Mouse (Mus musculus) hindbrain, embryonic 10.5 days (tissue): Measurements from ENCODE around the gene Srek1. TPM values are rescaled to one million over a fixed set of nuclear protein-coding genes. Genes with fewer than 3 reads are reported as not detected.

Experiments used
- DNase-seq: peaks from one replicate; pipeline ENCODE4 v3.0.0-alpha.2; 2017; ENCODE audit warnings: low spot score
- H3K27ac ChIP-seq: fragments of 300-500 bp; sonication (generic); 2 replicates; pipeline ENCODE4 v1.5.1; 2016; ENCODE audit warnings: mild to moderate bottlenecking, moderate library complexity
- H3K27me3 ChIP-seq: fragments of 300-500 bp; sonication (generic); 2 replicates; pipeline ENCODE4 v1.6.1; 2016; ENCODE audit warnings: mild to moderate bottlenecking; ENCODE audit not compliant: poor library complexity, insufficient read depth, severe bottlenecking
- H3K36me3 ChIP-seq: fragments of 300-500 bp; sonication (generic); 2 replicates; pipeline ENCODE4 v1.6.1; 2016; ENCODE audit warnings: mild to moderate bottlenecking, moderate library complexity
- H3K4me1 ChIP-seq: fragments of 300-500 bp; sonication (generic); replicated peaks from 2 replicates; pipeline ENCODE4 v1.6.1; 2016; ENCODE audit warnings: mild to moderate bottlenecking
- H3K4me3 ChIP-seq: fragments of 300-500 bp; sonication (generic); 2 replicates; pipeline ENCODE4 v1.5.1; 2016; ENCODE audit warnings: mild to moderate bottlenecking, moderate library complexity
- H3K9me3 ChIP-seq: fragments of 300-500 bp; sonication (generic); 2 replicates; pipeline ENCODE4 v1.6.1; 2016; ENCODE audit warnings: mild to moderate bottlenecking, moderate library complexity
- WGBS: fragments of 180-500 bp; shearing (Covaris S2); methylation state at CpG from one replicate; pipeline ENCODE4 v1.1.7; 2016; 5-methylcytosine and 5-hydroxymethylcytosine counted together
- polyA plus RNA-seq: library from polyadenylated mRNA; unstranded; fragments of >200 nt; fragmentation: Nextera tagmentation; extraction: Ambion mirVana; gene quantifications from 2 replicates; pipeline ENCODE4 v1.2.1, GENCODE M21; 2016

Srek1 gene
- polyA plus RNA-seq: 66.0 and 87.0 TPM in 2 replicates

- H3K27ac ChIP-seq: peak within 1 kb of the TSS; percentile 98
- no peaks in the 10 kb centered on the region for H3K9me3 ChIP-seq
- H3K36me3 ChIP-seq: peaks cover 8% of the 10 kb centered on the region
- H3K4me1 ChIP-seq: peaks cover 25% of the 10 kb centered on the region
- WGBS: under 1% methylated on average over 81 of the region's 81 CpGs
- H3K27me3 ChIP-seq: no peaks in the 10 kb centered on the region
- peak within 1 kb of the TSS; percentile 65 for H3K4me3 ChIP-seq
- DNase-seq: peak; percentile 97
Measured at GRCm38 (mm10) chr13:103774119-103774757, at the start of gene Srek1. TSS of gene Srek1 (minus strand) at chr13:103774608.

- no peaks in the 10 kb centered on the region for H3K9me3 ChIP-seq
- no peaks in the 10 kb centered on the region for H3K27me3 ChIP-seq
- H3K27ac ChIP-seq: no peak overlapping the region
- H3K36me3 ChIP-seq: peaks cover 65% of the 10 kb centered on the region
- WGBS: 97% methylated on average over 1 of the region's 1 CpGs
- no peaks in the 10 kb centered on the region for H3K4me1 ChIP-seq
- DNase-seq: no peak
- H3K4me3 ChIP-seq: no peak overlapping the region
Measured at GRCm38 (mm10) chr13:103822270-103822669, 47.9 kb upstream of the Srek1 start.

DNA sequence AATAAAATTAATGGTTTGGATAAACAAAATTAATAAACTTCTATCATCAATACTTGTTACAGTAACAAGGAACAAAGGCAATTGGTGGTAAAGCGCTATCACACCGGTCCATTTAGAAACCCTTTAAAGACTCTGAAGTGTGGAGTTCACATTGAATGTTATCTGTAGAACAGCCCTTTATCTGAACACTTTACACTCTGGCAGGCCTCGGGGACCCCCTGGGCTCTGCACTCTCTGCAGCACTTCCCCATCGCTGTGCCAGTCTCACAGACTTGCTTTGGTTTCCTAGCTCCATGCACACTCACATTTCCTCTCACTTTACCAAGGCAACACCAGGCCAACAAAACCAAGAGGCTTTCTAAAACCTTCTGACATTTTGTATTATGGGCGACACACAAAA, 45.0 kb upstream of the Srek1 start:
- no peak overlapping the region for H3K4me3 ChIP-seq

DNA sequence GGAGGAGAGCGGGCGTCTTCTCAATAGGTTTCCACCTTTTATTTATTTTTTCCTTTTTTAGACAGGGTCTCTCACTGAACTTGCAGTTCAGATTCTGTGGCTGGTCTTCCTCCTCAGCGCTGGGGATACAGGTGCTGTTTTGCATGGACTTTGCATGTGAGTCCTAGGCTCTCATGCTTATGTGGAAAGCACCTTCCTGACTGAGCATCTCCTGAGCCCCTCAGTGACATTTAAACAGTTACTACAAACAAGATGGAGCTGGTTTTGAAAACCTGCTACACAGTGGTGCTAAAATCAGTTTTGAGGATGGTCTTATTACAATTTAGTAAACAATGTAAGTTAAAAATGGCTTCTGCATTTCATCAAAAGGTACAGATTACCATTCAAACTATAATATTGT, 43.5 kb upstream of the Srek1 start:
- no peak overlapping the region for H3K4me3 ChIP-seq
- H3K27me3 ChIP-seq: no peaks in the 10 kb centered on the region
- 94% methylated on average over 3 of the region's 3 CpGs for WGBS
- no peaks in the 10 kb centered on the region for H3K4me1 ChIP-seq
- no peak overlapping the region for H3K27ac ChIP-seq
- H3K36me3 ChIP-seq: peaks cover 64% of the 10 kb centered on the region
- DNase-seq: no peak
- H3K9me3 ChIP-seq: no peaks in the 10 kb centered on the region

More for the DNA sequence above, 45.0 kb upstream of the Srek1 start:
- H3K27me3 ChIP-seq: no peaks in the 10 kb centered on the region
- 80% methylated on average over 5 of the region's 5 CpGs for WGBS
- H3K27ac ChIP-seq: no peak overlapping the region
- peaks cover 66% of the 10 kb centered on the region for H3K36me3 ChIP-seq
- H3K4me1 ChIP-seq: no peaks in the 10 kb centered on the region
- DNase-seq: no peak
- no peaks in the 10 kb centered on the region for H3K9me3 ChIP-seq

GRCm38 (mm10) chr13:103807464-103807863, 33.1 kb upstream of the Srek1 start:
- no peaks in the 10 kb centered on the region for H3K27me3 ChIP-seq
- no peaks in the 10 kb centered on the region for H3K9me3 ChIP-seq
- peaks cover 9% of the 10 kb centered on the region for H3K4me1 ChIP-seq
- no peaks in the 10 kb centered on the region; the same call in 1 of the 2 replicates for H3K36me3 ChIP-seq
- DNase-seq: no peak
- no peak overlapping the region for H3K27ac ChIP-seq
- H3K4me3 ChIP-seq: no peak overlapping the region
- WGBS: 88% methylated on average over 5 of the region's 5 CpGs

GRCm38 (mm10) chr13:103806210-103806851, 31.9 kb upstream of the Srek1 start:
- H3K27me3 ChIP-seq: no peaks in the 10 kb centered on the region
- DNase-seq: no peak
- 40% methylated on average over 6 of the region's 6 CpGs for WGBS

DNA sequence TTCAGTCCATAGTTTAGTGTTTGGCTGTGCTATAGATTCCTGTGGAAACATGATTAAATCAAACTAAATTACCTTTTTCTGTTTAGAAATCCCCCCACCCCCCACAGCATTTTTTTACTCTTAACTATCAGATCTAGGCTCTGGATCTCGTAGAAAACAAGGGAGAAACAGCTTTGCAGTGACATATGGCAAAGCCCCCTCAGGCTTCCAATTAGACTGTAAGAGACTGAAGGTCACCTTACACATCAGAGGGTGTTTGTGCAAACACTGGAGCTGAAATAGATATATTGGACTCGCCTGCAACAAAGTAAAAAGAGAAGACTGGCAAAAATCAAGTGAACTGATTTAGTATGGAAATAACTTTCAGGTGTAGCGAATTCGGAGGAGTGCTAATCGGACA, 29.3 kb upstream of the Srek1 start:
- H3K27me3 ChIP-seq: no peaks in the 10 kb centered on the region
- no peaks in the 10 kb centered on the region for H3K9me3 ChIP-seq
- WGBS: 77% methylated on average over 5 of the region's 5 CpGs
- H3K36me3 ChIP-seq: no peaks in the 10 kb centered on the region
- no peak overlapping the region for H3K27ac ChIP-seq
- H3K4me1 ChIP-seq: peaks cover 9% of the 10 kb centered on the region
- no peak for DNase-seq
- no peak overlapping the region for H3K4me3 ChIP-seq

More at GRCm38 (mm10) chr13:103806210-103806851, 31.9 kb upstream of the Srek1 start:
- H3K36me3 ChIP-seq: no peaks in the 10 kb centered on the region
- H3K4me1 ChIP-seq: peaks cover 9% of the 10 kb centered on the region
- no peak overlapping the region for H3K4me3 ChIP-seq
- no peak overlapping the region; the same call in 1 of the 2 replicates for H3K27ac ChIP-seq
- H3K9me3 ChIP-seq: no peaks in the 10 kb centered on the region

DNA sequence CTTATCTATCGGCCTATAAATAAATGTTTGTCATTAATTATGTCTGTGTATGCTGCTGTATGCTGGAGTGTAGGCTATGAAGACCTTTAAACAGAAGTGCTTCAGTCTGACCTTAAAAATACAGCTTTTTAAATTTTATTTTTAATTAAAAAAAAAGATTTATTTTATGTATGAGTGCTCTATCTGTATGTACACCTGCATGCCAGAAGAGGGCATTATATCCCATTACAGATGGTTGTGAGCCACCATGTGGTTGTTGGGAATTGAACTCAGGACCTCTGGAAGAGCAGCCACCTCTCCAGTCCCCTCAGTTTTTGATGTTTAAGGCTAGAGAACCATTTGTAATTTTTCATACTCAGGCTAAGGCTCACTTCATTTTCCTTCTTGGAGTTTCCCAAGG, 26.6 kb upstream of the Srek1 start:
- Histone ChIP-seq H3K9me3 (no peaks in the 10 kb centered on the region), H3K36me3 (no peaks in the 10 kb centered on the region), H3K27ac (no peak overlapping the region), H3K4me3 (no peak overlapping the region), H3K27me3 (no peaks in the 10 kb centered on the region), H3K4me1 (peaks cover under 1% of the 10 kb centered on the region; the same call in 1 of the 2 replicates)
- WGBS: 97% methylated on average over 1 of the region's 1 CpGs
- no peak for DNase-seq

DNA sequence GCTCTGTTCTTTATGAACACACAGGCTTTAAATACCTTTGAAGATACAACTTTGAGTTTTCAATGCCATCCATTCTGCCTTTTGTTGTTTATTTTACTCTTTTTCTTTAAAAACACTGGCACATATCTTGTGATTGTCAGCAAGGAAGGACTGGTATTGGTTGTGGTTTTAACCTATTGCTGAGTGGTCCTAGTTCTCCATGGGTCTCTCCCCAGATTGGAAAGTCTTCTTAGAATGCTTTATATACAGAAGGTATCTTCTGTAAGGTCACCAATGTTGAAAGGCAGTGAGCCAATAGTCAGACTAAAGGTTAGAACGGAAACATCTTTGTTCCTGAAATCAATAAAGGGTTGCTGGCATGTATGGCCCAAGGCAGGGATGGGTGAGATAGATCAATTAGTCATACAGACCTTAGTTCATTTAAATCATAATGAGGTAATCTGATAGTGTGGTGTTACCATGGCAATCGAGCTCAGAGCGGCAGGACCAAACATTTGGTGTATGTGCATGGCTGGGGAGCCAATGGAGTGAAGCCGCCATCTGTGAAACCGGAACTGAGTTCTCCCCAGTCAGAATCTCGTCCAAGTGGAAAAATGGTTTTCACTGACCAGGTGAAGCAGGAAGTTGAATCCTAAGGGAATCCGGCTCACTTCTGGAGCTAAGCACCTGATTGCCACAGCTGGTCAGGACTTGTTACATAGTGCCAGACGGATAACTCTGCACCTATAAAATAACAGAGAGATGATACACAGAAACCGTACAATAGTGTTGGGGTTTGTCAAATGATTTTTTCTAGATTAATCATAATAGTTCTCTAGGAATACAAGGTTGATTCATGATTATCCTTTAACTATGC, 20.5 kb upstream of the Srek1 start:
- H3K27ac ChIP-seq: 0 out of 2 replicates have a peak overlapping the region, but pooled peaks have one; percentile 30
- no peaks in the 10 kb centered on the region for H3K27me3 ChIP-seq
- 51% methylated on average over 9 of the region's 9 CpGs for WGBS
- no peaks in the 10 kb centered on the region for H3K9me3 ChIP-seq
- H3K36me3 ChIP-seq: no peaks in the 10 kb centered on the region
- peak; percentile 46 for DNase-seq
- H3K4me1 ChIP-seq: peaks cover 11% of the 10 kb centered on the region
- no peak overlapping the region for H3K4me3 ChIP-seq

DNA sequence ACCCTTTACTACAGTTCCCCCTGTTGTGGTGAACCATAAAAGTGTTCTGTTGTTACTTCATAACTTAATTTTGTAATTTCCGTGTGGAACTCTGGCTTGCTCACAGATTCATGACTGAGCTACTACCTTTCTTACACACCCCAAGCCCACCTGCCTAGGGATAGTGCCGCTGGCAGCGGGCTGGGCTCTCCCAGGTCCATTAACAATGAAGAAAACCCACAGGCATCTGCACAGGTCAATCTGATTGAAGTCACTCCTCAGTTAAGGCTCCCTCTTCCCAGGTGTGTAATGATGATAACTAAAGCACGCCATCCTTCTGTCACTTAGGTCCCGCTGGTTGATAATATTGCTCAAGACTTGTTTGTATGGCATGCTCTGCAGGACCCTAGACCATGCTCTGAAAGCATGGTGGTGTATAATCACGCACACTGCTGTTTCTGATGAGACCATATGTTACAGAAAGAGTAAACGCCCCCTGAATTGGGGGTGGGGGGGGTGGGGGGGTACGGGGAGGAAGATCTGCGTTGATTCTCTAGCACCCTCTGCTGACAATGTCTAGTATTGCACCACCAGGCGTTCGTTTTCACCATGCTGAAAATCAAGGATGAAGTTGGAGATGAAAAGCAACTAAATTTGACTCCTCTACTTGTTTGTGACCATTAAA, 5.6 kb upstream of the Srek1 start:
- DNase-seq: peak; percentile 44
- no peak overlapping the region for H3K27ac ChIP-seq

GRCm38 (mm10) chr13:103777126-103777525, 2.7 kb upstream of the Srek1 start:
- no peak for DNase-seq
- peaks cover 10% of the 10 kb centered on the region for H3K4me1 ChIP-seq
- no peak overlapping the region for H3K27ac ChIP-seq
- H3K9me3 ChIP-seq: no peaks in the 10 kb centered on the region
- no peaks in the 10 kb centered on the region for H3K27me3 ChIP-seq
- no peaks in the 10 kb centered on the region for H3K36me3 ChIP-seq
- H3K4me3 ChIP-seq: no peak overlapping the region
- WGBS: 68% methylated on average over 8 of the region's 8 CpGs

More for the DNA sequence above, 5.6 kb upstream of the Srek1 start:
- no peak overlapping the region for H3K4me3 ChIP-seq
- no peaks in the 10 kb centered on the region for H3K27me3 ChIP-seq
- 0 out of 2 replicates have a peak, but pooled peaks cover 2% of the 10 kb centered on the region for H3K4me1 ChIP-seq
- H3K36me3 ChIP-seq: no peaks in the 10 kb centered on the region
- WGBS: 36% methylated on average over 11 of the region's 11 CpGs
- H3K9me3 ChIP-seq: no peaks in the 10 kb centered on the region

DNA sequence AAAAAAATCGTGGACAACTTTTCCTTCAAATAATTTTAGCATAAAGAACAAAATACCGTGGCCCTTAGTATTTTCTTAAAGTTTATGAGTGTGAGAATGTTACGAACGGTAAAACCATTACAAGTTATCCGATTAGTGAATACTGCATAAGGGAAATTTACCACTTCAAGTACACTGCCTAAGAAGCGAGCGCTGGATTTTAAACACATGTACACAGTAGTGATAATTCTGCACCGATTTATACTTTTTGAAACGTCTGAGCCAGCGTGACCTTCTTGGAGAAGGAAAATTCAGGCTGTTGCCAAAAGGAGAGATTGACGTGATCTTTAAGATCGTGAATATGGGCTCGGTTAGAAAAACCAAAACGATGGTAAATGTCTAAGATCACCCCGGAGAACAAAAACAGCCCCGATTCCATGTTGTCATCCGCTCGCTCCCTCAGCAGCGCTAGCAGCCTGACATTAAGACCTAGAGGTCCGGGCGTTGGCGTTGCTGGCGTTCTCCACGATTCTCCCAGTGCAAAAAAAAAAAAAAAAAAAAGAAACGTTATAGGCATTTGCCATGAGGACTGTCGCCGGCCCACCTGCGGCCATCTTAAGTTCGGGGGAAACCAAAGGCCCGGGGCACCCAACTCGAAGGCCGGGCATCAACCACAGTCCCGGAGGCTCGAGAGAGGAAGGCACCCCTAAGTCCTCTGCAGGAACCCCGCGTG, 845 bp downstream of the Srek1 start:
- no peak for DNase-seq
- Histone ChIP-seq H3K4me1 (peaks cover 25% of the 10 kb centered on the region), H3K36me3 (peaks cover 14% of the 10 kb centered on the region), H3K9me3 (no peaks in the 10 kb centered on the region), H3K27ac (peak overlapping the region; percentile 98), H3K27me3 (no peaks in the 10 kb centered on the region), H3K4me3 (peak overlapping the region; percentile 65)
- WGBS: 3% methylated on average over 36 of the region's 36 CpGs
